Comparison of ENCODE assay signal across 8 mouse cellular contexts in genomic region chr2:167630421-167630820, GRCm38 (mm10). TPM values are rescaled to one million over a fixed set of nuclear protein-coding genes. Genes with fewer than 3 reads are reported as not detected.
DNase-seq lines count a peak whose midpoint lies in the region; ATAC-seq and TF ChIP-seq lines count a peak whose summit lies in the region.

No protein-coding gene starts in this region.

- H3K9ac ChIP-seq in liver, embryonic 11.5 days (ENCODE audit: low read depth, low read length): peak overlapping the region; percentile 97
- H3K9ac ChIP-seq in stomach, postnatal 0 days (ENCODE audit: low read length): peak overlapping the region; percentile 94

- TF ChIP-seq EP300 in stomach, postnatal 0 days (optimal IDR thresholded peaks at IDR 0.05): no peak

- peaks cover 12% of the 10 kb centered on the region for H3K36me3 ChIP-seq in liver, embryonic 11.5 days (ENCODE audit: control insufficient read depth, insufficient read depth, low read length)
- peaks cover 6% of the 10 kb centered on the region; the same call in 1 of the 2 replicates for H3K36me3 ChIP-seq in stomach, postnatal 0 days (ENCODE audit: control insufficient read depth, insufficient read depth, low read length)

- H3K4me3 ChIP-seq in liver, embryonic 11.5 days (ENCODE audit: low read depth, low read length): peak overlapping the region; percentile 99
- H3K4me3 ChIP-seq in stomach, postnatal 0 days (ENCODE audit: low read depth, low read length): peak overlapping the region; percentile 90

- 58% methylated on average over 5 of the region's 5 CpGs for WGBS in liver, embryonic 11.5 days
- 50% methylated on average over 5 of the region's 5 CpGs for WGBS in stomach, postnatal 0 days

- no peaks in the 10 kb centered on the region for H3K9me3 ChIP-seq in liver, embryonic 11.5 days (ENCODE audit: control insufficient read depth, low read length)
- H3K9me3 ChIP-seq in stomach, postnatal 0 days (ENCODE audit: control insufficient read depth, low read length): no peaks in the 10 kb centered on the region

- H3K27me3 ChIP-seq in liver, embryonic 11.5 days (replicated peaks; ENCODE audit: control insufficient read depth, insufficient read depth, low read length): no peaks in the 10 kb centered on the region
- H3K27me3 ChIP-seq in stomach, postnatal 0 days (ENCODE audit: control insufficient read depth, insufficient read depth, low read length): no peaks in the 10 kb centered on the region

- H3K27ac ChIP-seq in liver, embryonic 11.5 days (ENCODE audit: low read depth, low read length): peak overlapping the region; percentile 97
- peak overlapping the region; percentile 93 for H3K27ac ChIP-seq in stomach, postnatal 0 days (replicated peaks)

- no peak for ATAC-seq in liver, embryonic 11.5 days (replicated peaks; ENCODE audit: low FRiP score)
- ATAC-seq in stomach, postnatal 0 days (ENCODE audit: low FRiP score, low TSS enrichment): no peak
- ATAC-seq in monocyte, adult 5-6 weeks (replicated peaks; ENCODE audit: insufficient number of reproducible peaks, low FRiP score, low TSS enrichment, poor library complexity, severe bottlenecking): no peak

- peak overlapping the region; percentile 98 for H3K4me2 ChIP-seq in liver, embryonic 11.5 days
- peak overlapping the region; percentile 90 for H3K4me2 ChIP-seq in stomach, postnatal 0 days (replicated peaks; ENCODE audit: low read depth)

- peaks cover 64% of the 10 kb centered on the region for H3K4me1 ChIP-seq in liver, embryonic 11.5 days (replicated peaks; ENCODE audit: control insufficient read depth, insufficient read depth, low read length)
- H3K4me1 ChIP-seq in stomach, postnatal 0 days (replicated peaks; ENCODE audit: control insufficient read depth, insufficient read depth): peaks cover 13% of the 10 kb centered on the region

- intact Hi-C loops in left cerebral cortex, postnatal 10 days (cut with DNase I): no loop called here

- no peak for TF ChIP-seq CTCF in stomach, postnatal 0 days (IDR thresholded peaks at IDR 0.05; ENCODE audit: low read depth)

- peak; percentile 54 for DNase-seq in cerebellum, adult 11-12 months
- DNase-seq in cerebellum, postnatal 14 days: no peak
- DNase-seq in spleen, adult 12 weeks (ENCODE audit: low spot score): peak; percentile 35
- DNase-seq in spleen, adult 18-20 months: no peak
- DNase-seq in liver, embryonic 11.5 days (ENCODE audit: low spot score): no peak
- no peak for DNase-seq in stomach, postnatal 0 days (ENCODE audit: low spot score)
- no peak for DNase-seq in left cerebral cortex, postnatal 10 days (ENCODE audit: extremely low spot score in 1 of 2, low spot score in 2 of 2)

RNA-seq across cellular contexts. Expression of gene Ube2v1, which starts 1.5 kb away (rescaled TPM):
- 304 and 308 TPM in 2 replicates for polyA plus RNA-seq in liver, embryonic 11.5 days (2014; fragmentation: Nextera tagmentation; extraction: Ambion mirVana)
- polyA plus RNA-seq in stomach, postnatal 0 days (2015; fragmentation: Nextera tagmentation; extraction: Ambion mirVana): 234 and 253 TPM in 2 replicates
- total RNA-seq in monocyte, adult 5-6 weeks (2017): 43.7 to 97.6 TPM (median 59.7 TPM) in 3 replicates
- 100 to 1,000 TPM; 245 to 255 TPM for total RNA-seq in left cerebral cortex, postnatal 10 days (2021)

RNA-seq across cellular contexts. Expression of gene Gm20431, which starts 30.9 kb away (rescaled TPM):
- 3.8 and 4.9 TPM in 2 replicates for polyA plus RNA-seq in liver, embryonic 11.5 days (2014; fragmentation: Nextera tagmentation; extraction: Ambion mirVana)
- 13.4 and 14.1 TPM in 2 replicates for polyA plus RNA-seq in stomach, postnatal 0 days (2015; fragmentation: Nextera tagmentation; extraction: Ambion mirVana)
- not detected in 3 replicates for total RNA-seq in monocyte, adult 5-6 weeks (2017)
- total RNA-seq in left cerebral cortex, postnatal 10 days (2021): 10 to 100 TPM; 47.2 to 47.5 TPM

RNA-seq across cellular contexts. Expression of gene Cebpb, which starts 58.3 kb away (rescaled TPM):
- polyA plus RNA-seq in liver, embryonic 11.5 days (2014; fragmentation: Nextera tagmentation; extraction: Ambion mirVana): 13.9 and 14.4 TPM in 2 replicates
- 55.0 and 60.2 TPM in 2 replicates for polyA plus RNA-seq in stomach, postnatal 0 days (2015; fragmentation: Nextera tagmentation; extraction: Ambion mirVana)
- total RNA-seq in monocyte, adult 5-6 weeks (2017): 255 to 567 TPM (median 357 TPM) in 3 replicates
- 10 to 100 TPM in 1 of 2 experiments, 1 to 10 TPM in 1; 7.8 to 10.0 TPM for total RNA-seq in left cerebral cortex, postnatal 10 days (2021)

RNA-seq across cellular contexts. Expression of gene Tmem189, which starts 59.2 kb away (rescaled TPM):
- polyA plus RNA-seq in liver, embryonic 11.5 days (2014; fragmentation: Nextera tagmentation; extraction: Ambion mirVana): 30.5 and 32.6 TPM in 2 replicates
- 74.6 and 85.7 TPM in 2 replicates for polyA plus RNA-seq in stomach, postnatal 0 days (2015; fragmentation: Nextera tagmentation; extraction: Ambion mirVana)
- total RNA-seq in monocyte, adult 5-6 weeks (2017): 55.2 to 64.6 TPM (median 57.9 TPM) in 3 replicates
- 10 to 100 TPM; 48.4 to 50.2 TPM for total RNA-seq in left cerebral cortex, postnatal 10 days (2021)

Comparison
In these comparisons a context has a peak if more than half of its experiments do, and no peak if none do; other contexts are left out.
1. DNase-seq: peak in cerebellum, adult 11-12 months (single experiment) and spleen, adult 12 weeks (single experiment); none in cerebellum, postnatal 14 days (0 of 2), spleen, adult 18-20 months (0 of 2), liver, embryonic 11.5 days (single experiment), stomach, postnatal 0 days (single experiment) and left cerebral cortex, postnatal 10 days (0 of 2).
2. RNA of gene Gm20431, which starts 30.9 kb away (total RNA-seq): 47.2 to 47.5 TPM in left cerebral cortex, postnatal 10 days; not detected in monocyte, adult 5-6 weeks; every median in the first group is over 10 times any median in the second.
3. RNA of gene Cebpb, which starts 58.3 kb away (total RNA-seq): 255 to 567 TPM in monocyte, adult 5-6 weeks; 7.8 to 10.0 TPM in left cerebral cortex, postnatal 10 days; every median in the first group is over 10 times any median in the second.